Mouse (Mus musculus): Measurements from ENCODE around the gene Zfp791. TPM values are rescaled to one million over a fixed set of nuclear protein-coding genes. Genes with fewer than 3 reads are reported as not detected.
"Not testable (repeated sequence)": the region's sequence is repeated elsewhere in the genome, so short reads cannot be mapped to it uniquely, and the experiment has no call there.

The Zfp791 gene
- polyA plus RNA-seq (2015; fragmentation: Nextera tagmentation; extraction: Ambion mirVana) = 1.4 and 2.0 TPM in 2 replicates

DNA sequence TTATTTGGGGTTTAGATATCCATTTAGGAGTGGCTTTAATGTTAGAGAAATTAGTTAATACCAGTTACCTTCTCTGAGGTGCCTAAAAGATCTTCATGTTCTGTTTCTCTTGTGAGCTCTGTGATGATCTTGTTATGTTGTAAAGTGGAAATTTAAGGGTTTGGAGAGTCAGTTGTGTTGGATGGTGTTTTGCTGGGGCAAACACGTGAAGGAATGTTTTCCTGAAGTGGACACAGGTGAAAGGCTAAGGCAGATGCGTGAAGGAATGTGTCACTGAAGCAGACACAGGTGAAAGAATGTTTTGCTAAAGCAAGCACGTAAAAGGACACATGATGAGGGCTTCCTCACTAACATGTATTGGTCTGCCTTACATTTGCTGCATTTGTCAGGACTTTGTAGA, at the start of gene Zfp791:
Gene Zfp791 (minus strand): TSS at position 101 of the 400 bp plus-strand sequence.
- TF ChIP-seq CTCF (IDR thresholded peaks at IDR 0.05; ENCODE audit: low read depth) = no peak
- Histone ChIP-seq H3K4me2 (ENCODE audit: low read length) (no peak within 1 kb of the TSS), H3K27me3 (ENCODE audit: insufficient read depth, low read length) (no peaks in the 10 kb centered on the region), H3K27ac (no peak within 1 kb of the TSS), H3K4me3 (replicated peaks; ENCODE audit: low read depth, low read length) (no peak within 1 kb of the TSS), H3K9ac (ENCODE audit: low read depth, low read length) (no peak within 1 kb of the TSS), H3K36me3 (ENCODE audit: insufficient read depth, low read length) (no peaks in the 10 kb centered on the region), H3K4me1 (replicated peaks; ENCODE audit: insufficient read depth, low read length) (no peaks in the 10 kb centered on the region), H3K9me3 (replicated peaks; ENCODE audit: low read length) (no peaks in the 10 kb centered on the region)
- no peak for ATAC-seq (replicated peaks; ENCODE audit: low FRiP score, low read depth)
- 74% methylated on average over 3 of the region's 3 CpGs for WGBS
- no peak for DNase-seq (ENCODE audit: low spot score)

- peak; percentile 77 for TF ChIP-seq CTCF (IDR thresholded peaks at IDR 0.05; ENCODE audit: low read depth)
- Histone ChIP-seq H3K36me3 (ENCODE audit: insufficient read depth, low read length) (no peaks in the 10 kb centered on the region), H3K9me3 (replicated peaks; ENCODE audit: low read length) (no peaks in the 10 kb centered on the region), H3K9ac (ENCODE audit: low read depth, low read length) (no peak overlapping the region), H3K27me3 (ENCODE audit: insufficient read depth, low read length) (no peaks in the 10 kb centered on the region), H3K4me3 (replicated peaks; ENCODE audit: low read depth, low read length) (no peak overlapping the region), H3K4me2 (ENCODE audit: low read length) (no peak overlapping the region), H3K4me1 (replicated peaks; ENCODE audit: insufficient read depth, low read length) (no peaks in the 10 kb centered on the region), H3K27ac (no peak overlapping the region)
- DNase-seq (ENCODE audit: low spot score) = peak; percentile 71
- WGBS = 24% methylated on average over 14 of the region's 14 CpGs
- ATAC-seq (replicated peaks; ENCODE audit: low FRiP score, low read depth) = no peak
These were observed 48.4 kb upstream of the Zfp791 start for GRCm38 (mm10) chr8:85171291-85171690.

DNA sequence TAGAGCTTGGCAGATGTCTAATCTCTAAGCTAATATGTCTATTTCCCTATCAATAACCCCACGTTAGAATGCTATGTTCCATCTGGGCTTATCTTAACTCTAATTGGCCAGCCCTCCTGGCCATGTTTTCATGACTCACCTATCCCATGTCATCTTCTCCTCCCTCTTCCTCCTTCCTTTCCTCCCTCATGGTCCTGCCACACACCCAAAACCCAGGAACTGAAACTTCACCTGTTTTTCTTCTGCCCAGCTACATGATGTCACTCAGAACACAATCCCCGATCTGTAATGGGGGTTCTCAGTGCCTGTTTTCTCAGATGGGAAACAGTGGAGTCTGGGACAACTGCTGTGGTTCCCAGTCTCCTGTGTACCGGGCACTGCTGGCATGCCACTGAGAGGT, 28.7 kb upstream of the Zfp791 start, which contains the start of gene Cks1brt:
Gene Cks1brt (plus strand): TSS at position 301 of the 400 bp plus-strand sequence.
- WGBS = 85% methylated on average over 3 of the region's 3 CpGs
- TF ChIP-seq CTCF (IDR thresholded peaks at IDR 0.05; ENCODE audit: low read depth) = no peak

DNA sequence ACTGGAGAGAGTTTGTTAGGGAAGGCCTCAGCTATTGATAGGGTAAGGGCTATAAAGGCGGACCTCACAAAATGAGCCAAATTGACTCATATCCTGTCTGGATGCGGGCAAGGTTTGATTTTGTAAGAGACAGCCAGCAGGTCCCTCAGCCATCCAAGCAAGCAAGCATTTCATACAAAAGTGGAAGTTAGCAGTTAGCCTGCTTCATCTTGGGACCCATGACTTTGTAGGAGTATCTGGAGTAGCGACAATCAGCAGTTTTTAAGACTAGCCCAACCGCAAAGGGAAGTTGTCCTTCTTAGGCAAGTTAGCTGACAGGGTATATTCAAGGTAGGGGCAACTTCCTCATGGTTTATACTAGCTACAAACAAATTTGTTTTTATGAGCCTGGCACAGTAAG, 19.6 kb upstream of the Zfp791 start:
- no peaks in the 10 kb centered on the region for H3K27me3 ChIP-seq (ENCODE audit: insufficient read depth, low read length)
- 92% methylated on average over 4 of the region's 4 CpGs for WGBS
- no peaks in the 10 kb centered on the region; the same call in 1 of the 2 replicates for H3K9me3 ChIP-seq (replicated peaks; ENCODE audit: low read length)
- TF ChIP-seq CTCF (IDR thresholded peaks at IDR 0.05; ENCODE audit: low read depth) = no peak
- no peak overlapping the region for H3K4me3 ChIP-seq (replicated peaks; ENCODE audit: low read depth, low read length)
- no peak overlapping the region for H3K4me2 ChIP-seq (ENCODE audit: low read length)
- no peak for ATAC-seq (replicated peaks; ENCODE audit: low FRiP score, low read depth)
- DNase-seq (ENCODE audit: low spot score) = no peak
- no peak overlapping the region for H3K27ac ChIP-seq
- H3K36me3 ChIP-seq (ENCODE audit: insufficient read depth, low read length) = no peaks in the 10 kb centered on the region
- H3K4me1 ChIP-seq (replicated peaks; ENCODE audit: insufficient read depth, low read length) = no peaks in the 10 kb centered on the region
- no peak overlapping the region for H3K9ac ChIP-seq (ENCODE audit: low read depth, low read length)

More for the DNA sequence above, 28.7 kb upstream of the Zfp791 start, which contains the start of gene Cks1brt:
- Histone ChIP-seq H3K4me1 (replicated peaks; ENCODE audit: insufficient read depth, low read length) (no peaks in the 10 kb centered on the region), H3K27ac (no peak within 1 kb of the TSS), H3K36me3 (ENCODE audit: insufficient read depth, low read length) (no peaks in the 10 kb centered on the region), H3K9ac (ENCODE audit: low read depth, low read length) (no peak within 1 kb of the TSS), H3K4me3 (replicated peaks; ENCODE audit: low read depth, low read length) (no peak within 1 kb of the TSS), H3K27me3 (ENCODE audit: insufficient read depth, low read length) (no peaks in the 10 kb centered on the region), H3K9me3 (replicated peaks; ENCODE audit: low read length) (peaks cover 15% of the 10 kb centered on the region; the same call in 1 of the 2 replicates), H3K4me2 (ENCODE audit: low read length) (no peak within 1 kb of the TSS)
- ATAC-seq (replicated peaks; ENCODE audit: low FRiP score, low read depth) = no peak
- no peak for DNase-seq (ENCODE audit: low spot score)

DNA sequence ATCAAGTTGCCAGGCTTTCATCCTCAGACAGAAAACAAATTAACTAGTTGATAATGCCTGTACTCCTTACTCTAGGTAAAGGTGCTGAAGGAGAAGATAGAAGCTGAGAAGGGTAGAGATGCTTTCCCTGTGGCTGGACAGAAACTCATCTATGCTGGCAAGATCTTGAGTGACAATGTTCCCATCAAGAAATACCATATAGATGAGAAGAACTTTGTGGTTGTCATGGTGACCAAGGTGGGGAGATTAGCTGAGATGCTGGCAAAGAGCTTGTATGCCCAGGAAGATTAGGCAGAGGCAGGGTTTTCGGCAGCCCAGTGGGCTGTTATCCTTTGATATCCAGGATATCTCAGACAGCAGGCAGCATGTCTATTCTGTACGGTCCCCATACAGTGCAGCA, 12.8 kb upstream of the Zfp791 start:
- not testable (repeated sequence) for DNase-seq (ENCODE audit: low spot score); H3K4me1 ChIP-seq (replicated peaks; ENCODE audit: insufficient read depth, low read length); H3K9me3 ChIP-seq (replicated peaks; ENCODE audit: low read length); ATAC-seq (replicated peaks; ENCODE audit: low FRiP score, low read depth); H3K4me3 ChIP-seq (replicated peaks; ENCODE audit: low read depth, low read length); H3K4me2 ChIP-seq (ENCODE audit: low read length); H3K36me3 ChIP-seq (ENCODE audit: insufficient read depth, low read length); H3K27me3 ChIP-seq (ENCODE audit: insufficient read depth, low read length); H3K27ac ChIP-seq; H3K9ac ChIP-seq (ENCODE audit: low read depth, low read length)
- WGBS = 91% methylated on average over 2 of the region's 2 CpGs

GRCm38 (mm10) chr8:85132335-85132734, 9.4 kb upstream of the Zfp791 start:
- Histone ChIP-seq H3K27ac (no peak overlapping the region), H3K4me2 (ENCODE audit: low read length) (no peak overlapping the region), H3K27me3 (ENCODE audit: insufficient read depth, low read length) (no peaks in the 10 kb centered on the region), H3K4me3 (replicated peaks; ENCODE audit: low read depth, low read length) (no peak overlapping the region), H3K4me1 (replicated peaks; ENCODE audit: insufficient read depth, low read length) (no peaks in the 10 kb centered on the region), H3K9me3 (replicated peaks; ENCODE audit: low read length) (no peaks in the 10 kb centered on the region), H3K9ac (ENCODE audit: low read depth, low read length) (no peak overlapping the region), H3K36me3 (ENCODE audit: insufficient read depth, low read length) (no peaks in the 10 kb centered on the region)
- no peak for TF ChIP-seq CTCF (IDR thresholded peaks at IDR 0.05; ENCODE audit: low read depth)
- DNase-seq (ENCODE audit: low spot score) = no peak
- no peak for ATAC-seq (replicated peaks; ENCODE audit: low FRiP score, low read depth)
- WGBS = 82% methylated on average over 1 of the region's 1 CpGs

DNA sequence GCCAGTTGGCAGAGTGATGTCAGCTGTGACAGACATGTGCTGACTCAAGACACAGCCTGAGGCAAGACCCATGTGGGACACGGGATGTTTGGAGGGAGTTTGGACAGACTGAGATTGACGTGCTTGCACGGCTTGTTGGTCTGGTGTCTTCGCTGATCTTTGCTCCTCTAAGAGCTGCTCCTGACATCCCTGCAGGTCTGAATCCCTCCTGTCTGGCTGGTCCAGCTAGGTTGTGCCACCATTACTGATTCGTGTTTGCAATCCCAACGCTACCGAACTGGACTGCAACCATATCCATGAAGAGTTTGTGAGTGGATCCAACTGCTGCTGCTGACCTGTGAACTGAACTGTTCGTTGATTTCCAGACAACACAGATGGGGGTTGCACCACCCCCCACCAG, 796 bp upstream of the Zfp791 start:
- no peak overlapping the region for H3K4me2 ChIP-seq (ENCODE audit: low read length)
- H3K4me3 ChIP-seq (replicated peaks; ENCODE audit: low read depth, low read length) = no peak overlapping the region
- 92% methylated on average over 8 of the region's 8 CpGs for WGBS
- no peak for DNase-seq (ENCODE audit: low spot score)
- H3K27ac ChIP-seq = no peak overlapping the region
- H3K27me3 ChIP-seq (ENCODE audit: insufficient read depth, low read length) = no peaks in the 10 kb centered on the region
- H3K9ac ChIP-seq (ENCODE audit: low read depth, low read length) = no peak overlapping the region
- H3K4me1 ChIP-seq (replicated peaks; ENCODE audit: insufficient read depth, low read length) = no peaks in the 10 kb centered on the region
- H3K9me3 ChIP-seq (replicated peaks; ENCODE audit: low read length) = no peaks in the 10 kb centered on the region
- no peak for TF ChIP-seq CTCF (IDR thresholded peaks at IDR 0.05; ENCODE audit: low read depth)
- ATAC-seq (replicated peaks; ENCODE audit: low FRiP score, low read depth) = no peak
- no peaks in the 10 kb centered on the region for H3K36me3 ChIP-seq (ENCODE audit: insufficient read depth, low read length)

- not testable (repeated sequence) for H3K9ac ChIP-seq (ENCODE audit: low read depth, low read length); H3K9me3 ChIP-seq (replicated peaks; ENCODE audit: low read length); H3K36me3 ChIP-seq (ENCODE audit: insufficient read depth, low read length); H3K4me3 ChIP-seq (replicated peaks; ENCODE audit: low read depth, low read length); ATAC-seq (replicated peaks; ENCODE audit: low FRiP score, low read depth); H3K27me3 ChIP-seq (ENCODE audit: insufficient read depth, low read length); H3K27ac ChIP-seq; H3K4me1 ChIP-seq (replicated peaks; ENCODE audit: insufficient read depth, low read length); H3K4me2 ChIP-seq (ENCODE audit: low read length); DNase-seq (ENCODE audit: low spot score)
- WGBS = 78% methylated on average over 5 of the region's 5 CpGs
These were observed 2.6 kb downstream of the Zfp791 start for GRCm38 (mm10) chr8:85120251-85120650.

All from kidney, postnatal 0 days (tissue).